Mouse (Mus musculus) embryonic fibroblast, embryonic 13.5 days (primary cell): ENCODE measurements around the gene Spc25. TPM values are rescaled to one million over a fixed set of nuclear protein-coding genes. Genes with fewer than 3 reads are reported as not detected.

Source experiments
- H3K27ac ChIP-seq: 2 replicates; pipeline ENCODE4 v1.5.1; 2012; ENCODE audit warnings: low read length, control low read depth, inconsistent platforms; ENCODE audit not compliant: insufficient read depth
- H3K4me1 ChIP-seq: 2 replicates; pipeline ENCODE4 v1.6.1; 2011; ENCODE audit warnings: low read length; ENCODE audit not compliant: control insufficient read depth, insufficient read depth
- H3K4me3 ChIP-seq: 2 replicates; pipeline ENCODE4 v1.5.1; 2011; ENCODE audit warnings: mild to moderate bottlenecking, control low read depth, low read length; ENCODE audit not compliant: insufficient read depth
- CTCF ChIP-seq: IDR thresholded peaks from 2 replicates; pipeline ENCODE4 v1.5.1; 2011; ENCODE audit warnings: mild to moderate bottlenecking, control low read depth, low read length, moderate library complexity, borderline replicate concordance; ENCODE audit not compliant: insufficient read depth
- POLR2A ChIP-seq: IDR thresholded peaks from 2 replicates; pipeline ENCODE4 v1.6.1; 2011; ENCODE audit warnings: low read depth, mild to moderate bottlenecking, control low read depth, low read length, moderate library complexity
- polyA plus RNA-seq: library from polyadenylated mRNA; stranded (reverse); fragments of >200 nt; gene quantifications from 2 replicates; pipeline ENCODE4 v1.2.4, GENCODE M21; 2011; ENCODE audit warnings: low read depth; ENCODE audit not compliant: missing spikeins, insufficient read length

Gene Spc25
- polyA plus RNA-seq, 1 experiment, result 56.2 TPM

GRCm38 (mm10) chr2:69224724-69225123 lies 18.7 kb upstream of the Spc25 start:
- no peak overlapping the region for H3K27ac ChIP-seq
- H3K4me3 ChIP-seq, result no peak overlapping the region
- TF ChIP-seq POLR2A (no peak), CTCF (no peak)
- no peaks in the 10 kb centered on the region for H3K4me1 ChIP-seq

- Histone ChIP-seq H3K4me1 (no peaks in the 10 kb centered on the region), H3K4me3 (no peak overlapping the region), H3K27ac (no peak overlapping the region)
- no peak for TF ChIP-seq CTCF
- TF ChIP-seq POLR2A, result no peak
Measured at GRCm38 (mm10) chr2:69222815-69223214, 16.8 kb upstream of the Spc25 start.

- Histone ChIP-seq H3K27ac (no peak overlapping the region), H3K4me3 (no peak overlapping the region), H3K4me1 (no peaks in the 10 kb centered on the region)
- TF ChIP-seq POLR2A (no peak), CTCF (no peak)
Measured at GRCm38 (mm10) chr2:69221868-69222416, 15.9 kb upstream of the Spc25 start.

GRCm38 (mm10) chr2:69215242-69215641 lies 9.2 kb upstream of the Spc25 start:
- Histone ChIP-seq H3K27ac (no peak overlapping the region), H3K4me3 (no peak overlapping the region), H3K4me1 (no peaks in the 10 kb centered on the region)
- no peak for TF ChIP-seq CTCF
- no peak for TF ChIP-seq POLR2A

GRCm38 (mm10) chr2:69212652-69213051 lies 6.7 kb upstream of the Spc25 start:
- H3K4me3 ChIP-seq, result no peak overlapping the region
- H3K4me1 ChIP-seq, result no peaks in the 10 kb centered on the region
- TF ChIP-seq POLR2A (no peak), CTCF (no peak)
- H3K27ac ChIP-seq, result no peak overlapping the region

GRCm38 (mm10) chr2:69210773-69211172 lies 4.8 kb upstream of the Spc25 start, which contains the start of gene G6pc2:
Gene G6pc2, plus strand, starts transcription at chr2:69211073.
- H3K27ac ChIP-seq, result no peak within 1 kb of the TSS
- TF ChIP-seq POLR2A, result no peak
- TF ChIP-seq CTCF, result no peak
- no peak within 1 kb of the TSS for H3K4me3 ChIP-seq
- no peaks in the 10 kb centered on the region for H3K4me1 ChIP-seq

GRCm38 (mm10) chr2:69209684-69210083 lies 3.7 kb upstream of the Spc25 start:
- Histone ChIP-seq H3K4me3 (no peak overlapping the region), H3K27ac (no peak overlapping the region), H3K4me1 (no peaks in the 10 kb centered on the region)
- no peak for TF ChIP-seq POLR2A
- TF ChIP-seq CTCF, result no peak

- no peak overlapping the region for H3K27ac ChIP-seq
- no peak for TF ChIP-seq POLR2A
- TF ChIP-seq CTCF, result no peak
- H3K4me3 ChIP-seq, result no peak overlapping the region
- H3K4me1 ChIP-seq, result 0 out of 2 replicates have a peak, but pooled peaks cover 2% of the 10 kb centered on the region
Measured at GRCm38 (mm10) chr2:69206523-69206922, 529 bp upstream of the Spc25 start.

- Histone ChIP-seq H3K27ac (no peak overlapping the region), H3K4me3 (peak overlapping the region; percentile 76), H3K4me1 (0 out of 2 replicates have a peak, but pooled peaks cover 2% of the 10 kb centered on the region)
- no peak for TF ChIP-seq POLR2A
- TF ChIP-seq CTCF, result no peak
Measured at GRCm38 (mm10) chr2:69205185-69205584, 809 bp downstream of the Spc25 start.

- TF ChIP-seq POLR2A (no peak), CTCF (no peak)
- H3K4me3 ChIP-seq, result no peak overlapping the region
- no peak overlapping the region for H3K27ac ChIP-seq
- H3K4me1 ChIP-seq, result no peaks in the 10 kb centered on the region; the same call in 1 of the 2 replicates
Measured at GRCm38 (mm10) chr2:69193555-69193954, 12.4 kb downstream of the Spc25 start.
